ENCODE assay signal across 8 mouse cellular contexts in the genomic region with DNA sequence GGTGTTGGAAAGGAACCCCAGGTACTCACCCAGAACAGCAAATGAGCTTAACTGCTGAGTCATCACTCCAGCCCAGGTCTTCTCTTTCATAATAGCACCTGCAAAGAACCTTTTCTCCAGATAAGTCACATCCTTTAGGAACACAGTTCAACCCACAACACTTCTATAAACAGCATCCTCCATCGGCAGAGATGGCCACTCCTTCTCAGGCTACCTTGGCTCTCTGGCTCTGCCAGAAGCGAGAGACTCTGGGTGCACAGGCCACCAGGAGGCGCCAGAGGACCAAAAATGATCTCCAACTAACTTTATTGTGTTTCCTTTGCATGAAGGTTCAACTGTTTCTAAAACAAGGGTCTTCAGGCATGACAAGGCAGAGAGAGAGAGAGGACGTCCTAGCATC. TPM values are rescaled to one million over a fixed set of nuclear protein-coding genes. Genes with fewer than 3 reads are reported as not detected.
DNase-seq lines count a peak whose midpoint lies in the region; ATAC-seq lines count a peak whose summit lies in the region.
"Had no signal": no experiment of that assay in that cellular context is flagged by ENCODE, and none has a peak within 500 bp of the region (broad histone marks: within the 10 kb centered on the region; RNA-seq: fewer than 3 reads in every experiment).

No protein-coding gene starts in this region.

- ATAC-seq in forebrain, embryonic 12.5 days (ENCODE audit: low FRiP score): no peak
- ATAC-seq in hindbrain, embryonic 12.5 days (ENCODE audit: low FRiP score): 0 out of 2 replicates have a peak, but pooled peaks have one; percentile 11
- no peak for ATAC-seq in midbrain, embryonic 11.5 days (ENCODE audit: low FRiP score)

- H3K27me3 ChIP-seq in forebrain, embryonic 12.5 days: peaks cover 16% of the 10 kb centered on the region
- 0 out of 2 replicates have a peak, but pooled peaks cover 4% of the 10 kb centered on the region for H3K27me3 ChIP-seq in hindbrain, embryonic 12.5 days
- no peaks in the 10 kb centered on the region for H3K27me3 ChIP-seq in midbrain, embryonic 11.5 days (ENCODE audit: control insufficient read depth, insufficient read depth, low read length)

- under 1% methylated on average over 4 of the region's 4 CpGs for WGBS in forebrain, embryonic 12.5 days
- 3% methylated on average over 4 of the region's 4 CpGs for WGBS in hindbrain, embryonic 12.5 days
- 5% methylated on average over 4 of the region's 4 CpGs for WGBS in midbrain, embryonic 11.5 days

- H3K4me1 ChIP-seq in forebrain, embryonic 12.5 days: peaks cover 16% of the 10 kb centered on the region
- peaks cover 18% of the 10 kb centered on the region for H3K4me1 ChIP-seq in hindbrain, embryonic 12.5 days
- H3K4me1 ChIP-seq in midbrain, embryonic 11.5 days (ENCODE audit: control insufficient read depth, insufficient read depth, low read length): peaks cover 13% of the 10 kb centered on the region

- H3K9me3 ChIP-seq in forebrain, embryonic 12.5 days: no peaks in the 10 kb centered on the region
- no peaks in the 10 kb centered on the region for H3K9me3 ChIP-seq in hindbrain, embryonic 12.5 days (replicated peaks)
- no peaks in the 10 kb centered on the region for H3K9me3 ChIP-seq in midbrain, embryonic 11.5 days (ENCODE audit: control insufficient read depth, low read length)
- H3K9me3 ChIP-seq: megakaryocyte, embryonic 14.5 days had no signal

- DNase-seq in NIH3T3 (ENCODE audit: low read depth): peak; percentile 93
- peak; percentile 81 for DNase-seq in c-Kit-positive CD71-negative TER-119-negative erythroid progenitor cells, embryonic 14.5 days (ENCODE audit: low read depth)
- DNase-seq in left cerebral cortex, adult 11 months (ENCODE audit: low spot score): peak; percentile 79
- DNase-seq in midbrain, embryonic 11.5 days (ENCODE audit: low spot score, missing footprints): peak; percentile 99
- peak; percentile 29 to 76 for DNase-seq in spleen, adult 18-20 months

- no peak overlapping the region for H3K4me3 ChIP-seq in forebrain, embryonic 12.5 days (replicated peaks)
- H3K4me3 ChIP-seq in hindbrain, embryonic 12.5 days: no peak overlapping the region
- H3K4me3 ChIP-seq in midbrain, embryonic 11.5 days (ENCODE audit: low read depth, low read length): no peak overlapping the region
- H3K4me3 ChIP-seq: megakaryocyte, embryonic 14.5 days had no signal

- no peak overlapping the region for H3K9ac ChIP-seq in forebrain, embryonic 12.5 days
- H3K9ac ChIP-seq in hindbrain, embryonic 12.5 days: no peak overlapping the region
- H3K9ac ChIP-seq in midbrain, embryonic 11.5 days (ENCODE audit: low read length): no peak overlapping the region

- H3K36me3 ChIP-seq in forebrain, embryonic 12.5 days (replicated peaks): no peaks in the 10 kb centered on the region
- H3K36me3 ChIP-seq in hindbrain, embryonic 12.5 days: no peaks in the 10 kb centered on the region
- H3K36me3 ChIP-seq in midbrain, embryonic 11.5 days (ENCODE audit: control insufficient read depth, insufficient read depth, low read length): no peaks in the 10 kb centered on the region

- peak overlapping the region; percentile 92; the same call in 1 of the 2 replicates for H3K27ac ChIP-seq in forebrain, embryonic 12.5 days
- no peak overlapping the region for H3K27ac ChIP-seq in hindbrain, embryonic 12.5 days
- H3K27ac ChIP-seq in midbrain, embryonic 11.5 days (ENCODE audit: low read depth, low read length): no peak overlapping the region

- no peak overlapping the region for H3K4me2 ChIP-seq in forebrain, embryonic 12.5 days
- H3K4me2 ChIP-seq in hindbrain, embryonic 12.5 days (replicated peaks): no peak overlapping the region
- no peak overlapping the region for H3K4me2 ChIP-seq in midbrain, embryonic 11.5 days

RNA-seq across cellular contexts. Expression of a gene that starts 15.8 kb away (rescaled TPM):
- 61.4 and 63.9 TPM in 2 replicates for polyA plus RNA-seq in forebrain, embryonic 12.5 days (2016; fragmentation: Nextera tagmentation; extraction: Ambion mirVana)
- polyA plus RNA-seq in hindbrain, embryonic 12.5 days (2016; fragmentation: Nextera tagmentation; extraction: Ambion mirVana): 61.0 and 61.2 TPM in 2 replicates
- polyA plus RNA-seq in midbrain, embryonic 11.5 days (2014; fragmentation: Nextera tagmentation; extraction: Ambion mirVana): 58.8 and 61.2 TPM in 2 replicates
